Mouse (Mus musculus): Measurements from ENCODE around the gene Cops4. TPM values are rescaled to one million over a fixed set of nuclear protein-coding genes. Genes with fewer than 3 reads are reported as not detected.

The Cops4 gene
- 10 to 100 TPM; 79.0 to 84.4 TPM for total RNA-seq (2021)

DNA sequence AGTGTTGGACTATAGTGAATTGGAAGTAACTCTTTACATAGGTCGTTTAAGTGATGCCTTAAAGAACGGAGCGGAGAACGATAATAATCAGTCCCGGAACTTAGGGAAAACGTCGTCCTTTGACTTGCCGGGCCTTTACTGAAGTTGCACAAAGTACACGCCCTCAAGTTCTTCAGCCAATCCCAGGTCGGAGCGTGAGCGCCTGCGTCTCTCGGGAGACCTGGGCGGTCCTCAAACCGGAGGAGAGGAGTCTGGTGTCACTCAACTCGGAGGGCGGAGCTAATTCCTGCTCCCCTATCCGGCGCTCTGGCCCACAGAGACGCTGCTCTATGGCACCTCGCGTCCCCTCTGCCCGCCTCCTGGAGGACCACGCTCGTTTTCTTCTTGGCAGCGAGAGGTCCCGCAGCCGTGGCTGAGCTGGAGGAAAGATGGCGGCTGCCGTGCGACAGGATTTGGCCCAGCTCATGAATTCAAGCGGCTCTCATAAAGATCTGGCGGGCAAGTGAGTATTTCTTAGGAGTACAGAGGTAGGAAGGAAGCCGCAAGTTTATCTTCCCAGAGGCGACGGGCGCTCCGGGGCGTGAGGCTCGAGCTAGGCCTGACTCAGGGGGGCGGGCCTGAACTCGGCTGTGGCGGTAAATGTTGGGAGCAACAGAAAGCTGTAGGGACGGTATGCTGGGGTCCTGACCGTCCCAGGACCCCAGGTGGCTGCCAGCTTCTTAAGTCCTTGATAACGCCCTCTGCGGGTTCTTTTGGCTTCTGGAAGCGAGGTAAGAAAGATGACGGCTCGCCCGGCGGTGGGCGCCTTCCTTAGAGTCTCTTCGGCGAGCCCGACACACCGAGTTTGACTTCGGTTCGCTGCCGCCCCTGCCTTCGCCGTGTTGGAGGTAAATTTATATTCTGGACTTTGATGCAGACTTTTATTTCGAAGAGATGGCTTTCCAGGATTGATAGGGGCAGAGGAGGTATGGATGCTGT lies at the start of gene Cops4:
Cops4 (plus strand) TSS at position 261 of the 978 bp plus-strand sequence.
- DNase-seq (ENCODE audit: extremely low spot score in 1 of 2, low spot score in 1 of 2) = peak; percentile 78 to 80

DNA sequence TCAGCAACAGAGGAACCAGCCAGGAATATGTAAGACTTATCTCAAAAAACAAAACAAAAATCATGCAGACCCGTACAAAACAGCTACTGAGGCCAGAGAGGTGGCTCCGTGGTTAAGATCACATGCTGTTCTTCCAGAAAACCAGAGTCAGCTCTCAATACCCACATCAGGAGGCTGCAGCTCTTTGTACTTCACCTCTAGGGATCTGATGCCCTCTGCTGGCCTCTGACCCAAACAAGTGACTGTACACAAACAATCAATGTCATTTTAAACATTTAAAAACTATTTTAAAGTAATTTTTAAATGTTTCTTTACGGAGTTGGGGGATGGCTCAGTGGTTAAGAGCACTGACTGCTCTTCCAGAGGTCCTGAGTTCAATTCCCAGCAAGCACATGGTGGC lies 41.8 kb upstream of the Cops4 start:
- DNase-seq (ENCODE audit: extremely low spot score in 1 of 2, low spot score in 1 of 2) = no peak

DNA sequence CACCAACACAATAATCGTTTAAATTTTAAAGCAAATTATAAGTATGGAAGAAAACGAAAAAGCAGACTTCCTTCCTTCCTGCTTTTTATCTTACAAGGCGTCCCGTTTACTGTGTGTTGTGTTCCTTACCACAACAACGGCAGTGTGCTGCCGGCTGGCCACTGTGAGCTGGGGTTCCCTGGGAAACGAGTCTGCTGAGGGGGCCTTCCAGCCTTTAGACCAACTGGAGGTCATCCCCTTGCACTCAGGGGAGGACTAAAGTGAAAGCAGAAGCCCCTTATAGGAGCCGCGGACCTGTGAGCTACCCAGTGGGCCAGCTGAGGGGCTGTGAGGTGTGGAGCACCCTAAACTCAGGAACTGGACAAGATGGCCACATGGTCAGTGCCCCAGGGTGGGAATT lies 40.5 kb upstream of the Cops4 start:
- DNase-seq (ENCODE audit: extremely low spot score in 1 of 2, low spot score in 1 of 2) = no peak

DNA sequence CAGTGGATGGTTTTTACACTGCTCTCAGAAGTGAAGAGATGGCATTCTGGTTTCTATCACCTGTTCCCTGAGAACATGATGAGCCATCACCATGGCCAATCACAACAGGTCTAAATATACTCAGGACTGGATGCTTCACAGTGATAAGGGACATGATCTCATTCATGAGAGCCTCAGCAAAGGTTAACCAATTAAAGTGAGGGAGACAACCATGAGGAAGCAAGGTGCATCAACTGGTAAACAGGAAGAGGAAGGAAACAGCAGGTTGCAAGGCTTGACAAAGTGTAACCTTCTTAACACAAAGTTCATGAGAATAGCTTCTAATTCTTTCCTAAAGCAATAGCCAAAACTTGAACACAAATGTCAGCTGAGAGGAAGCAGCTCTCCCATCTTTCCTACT lies 34.5 kb upstream of the Cops4 start:
- DNase-seq (ENCODE audit: extremely low spot score in 1 of 2, low spot score in 1 of 2) = no peak

DNA sequence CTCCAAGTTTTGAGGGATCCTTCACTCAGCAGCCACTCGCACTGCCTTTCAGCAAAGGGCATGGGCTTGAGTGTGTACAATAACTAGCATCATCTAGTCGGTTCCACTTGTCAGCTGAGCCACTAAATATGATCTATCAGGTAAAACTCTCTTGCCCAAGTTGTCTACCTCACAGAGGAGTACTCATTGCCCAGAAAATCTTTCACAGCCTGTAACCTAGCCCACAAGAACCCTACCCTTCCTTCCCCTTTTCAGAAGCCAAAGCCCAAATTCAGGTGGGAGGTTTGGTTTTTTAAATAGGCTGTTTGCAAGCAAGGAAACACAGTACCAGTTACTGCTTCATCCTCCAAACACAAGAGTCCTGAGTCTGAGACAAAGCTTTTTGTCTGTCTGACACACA lies 31.0 kb upstream of the Cops4 start:
- DNase-seq (ENCODE audit: extremely low spot score in 1 of 2, low spot score in 1 of 2) = no peak

DNA sequence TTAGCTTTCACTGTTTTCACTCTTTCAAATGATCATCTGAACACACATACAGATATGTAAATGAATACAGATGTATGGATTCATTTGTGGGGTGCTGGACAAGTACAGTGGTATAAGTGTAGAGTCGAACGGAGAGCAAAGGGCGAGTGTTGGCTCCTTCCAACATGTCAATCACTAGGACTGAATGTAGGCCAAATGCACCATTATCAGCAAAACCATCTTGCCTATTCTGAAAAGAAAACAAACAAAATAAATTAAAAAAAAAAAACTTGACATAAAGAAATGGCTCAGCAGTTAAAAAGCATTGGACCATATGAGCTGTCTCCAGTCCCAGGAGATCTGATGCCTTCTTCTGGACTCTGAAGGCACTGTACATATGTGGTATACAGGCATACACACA lies 29.9 kb upstream of the Cops4 start:
- no peak for DNase-seq (ENCODE audit: extremely low spot score in 1 of 2, low spot score in 1 of 2)

DNA sequence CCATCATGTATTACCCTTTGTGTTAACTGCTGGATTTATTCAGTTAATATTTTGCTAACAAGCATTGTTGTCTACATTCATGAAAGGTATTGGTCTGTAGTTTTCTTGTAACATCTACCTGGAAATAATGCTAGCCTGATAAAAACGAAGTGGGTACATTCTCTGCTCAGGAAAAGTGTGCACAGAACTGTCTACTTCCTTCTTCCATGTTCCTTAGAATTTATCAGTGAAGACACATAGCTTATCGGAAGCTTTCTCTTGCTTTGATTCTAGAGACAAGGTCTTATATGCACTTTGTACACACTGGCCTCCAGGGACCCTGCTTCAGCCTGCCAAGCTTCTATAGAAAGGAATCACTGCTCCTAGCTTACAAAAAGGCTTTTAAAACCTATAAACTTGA lies 28.8 kb upstream of the Cops4 start:
- DNase-seq (ENCODE audit: extremely low spot score in 1 of 2, low spot score in 1 of 2) = no peak

DNA sequence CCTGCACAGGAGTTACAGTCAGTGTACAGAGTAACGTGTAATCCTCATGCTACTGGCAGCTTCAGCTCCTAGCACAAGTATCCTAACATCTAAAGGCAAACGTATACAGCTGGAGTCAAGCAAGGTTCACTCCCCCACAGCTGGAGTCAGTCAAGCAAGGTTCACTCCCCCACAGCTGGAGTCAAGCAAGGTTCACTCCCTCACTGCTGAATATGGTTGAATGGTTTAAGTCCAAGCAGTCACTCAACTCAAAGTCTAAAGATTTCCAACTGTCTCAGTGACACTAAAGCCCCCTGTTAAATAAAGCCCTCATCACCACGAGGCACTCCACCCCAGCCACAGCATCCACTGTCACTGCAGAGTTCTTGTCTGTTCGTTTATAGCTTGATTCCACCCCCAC lies 26.4 kb upstream of the Cops4 start:
- DNase-seq (ENCODE audit: extremely low spot score in 1 of 2, low spot score in 1 of 2) = no peak

DNA sequence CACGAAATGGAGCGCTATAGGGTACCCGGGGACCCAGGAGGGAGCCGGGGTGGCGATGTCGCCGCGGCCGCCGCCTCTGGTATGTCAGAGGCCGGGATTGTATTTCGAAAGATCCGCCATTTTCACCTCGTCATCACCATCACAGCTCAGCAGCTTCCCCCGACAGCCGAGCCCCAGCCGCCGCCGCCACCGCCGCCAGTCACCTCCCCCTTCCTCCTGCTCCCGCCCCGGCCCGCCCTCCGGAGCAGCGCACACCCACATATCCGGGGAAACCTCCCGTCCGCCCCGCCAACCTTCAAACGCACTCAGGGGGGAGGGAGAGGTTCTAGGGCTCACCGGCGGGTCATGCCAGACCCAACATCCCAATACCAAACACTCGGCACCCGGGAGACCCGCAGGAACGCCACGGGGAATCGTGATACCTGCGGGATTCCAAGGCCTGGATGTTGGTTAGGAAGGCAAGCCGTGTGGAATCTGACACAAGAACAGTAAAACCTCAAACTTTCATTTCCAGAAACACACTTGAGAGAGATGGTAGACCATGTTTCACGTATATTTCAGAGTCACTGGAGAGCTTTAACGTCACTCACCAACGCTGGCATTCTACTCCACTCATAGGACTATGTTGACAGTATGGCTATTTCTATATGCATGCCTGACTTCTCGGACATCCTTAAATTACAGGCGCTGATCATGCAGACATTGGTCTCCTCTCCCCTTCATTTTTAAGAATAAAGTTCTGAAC lies 19.5 kb upstream of the Cops4 start:
- DNase-seq (ENCODE audit: extremely low spot score in 1 of 2, low spot score in 1 of 2) = peak; percentile 52 to 65

DNA sequence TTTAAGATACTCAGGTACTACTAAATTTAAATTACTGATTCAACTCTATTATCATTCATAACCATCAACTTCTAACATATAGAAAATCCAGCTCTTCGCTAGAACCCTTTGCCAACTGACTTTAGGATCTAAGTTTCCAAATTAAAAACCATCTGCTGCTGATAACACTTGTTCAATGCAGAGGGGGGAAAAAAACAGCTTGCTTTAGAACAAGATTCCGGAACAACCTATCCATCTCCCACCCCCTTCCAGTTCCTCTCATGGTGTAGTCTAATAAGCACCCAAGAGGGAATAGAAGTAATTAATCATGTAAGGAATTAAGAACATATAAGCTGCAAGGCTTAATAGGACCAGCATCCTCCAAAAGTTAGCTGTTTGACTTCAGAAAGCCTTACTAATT lies 18.9 kb upstream of the Cops4 start:
- DNase-seq (ENCODE audit: extremely low spot score in 1 of 2, low spot score in 1 of 2) = no peak

DNA sequence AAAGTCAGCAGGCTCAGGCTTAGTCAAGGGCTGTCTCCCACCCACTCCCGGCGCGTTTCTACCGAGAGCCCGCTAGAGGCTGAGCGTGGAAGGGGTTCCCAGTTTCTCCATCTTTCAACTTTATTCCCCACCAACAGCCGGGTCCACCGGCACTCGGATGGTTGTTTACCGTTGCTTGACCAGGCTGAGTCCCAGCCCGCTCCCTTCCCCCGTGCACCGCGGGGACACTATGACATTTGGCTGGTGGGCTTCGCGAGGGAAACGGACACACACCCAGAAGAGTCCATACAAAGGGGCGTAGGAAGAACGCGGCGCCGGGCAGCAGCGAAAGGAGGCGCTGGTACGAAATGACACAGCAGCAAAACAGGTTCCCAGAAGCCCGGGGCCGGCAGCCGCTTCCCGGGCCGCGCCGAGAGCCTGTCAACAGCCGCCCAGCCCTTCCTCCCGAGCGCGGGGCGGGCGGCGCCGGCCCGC lies 18.2 kb upstream of the Cops4 start:
- DNase-seq (ENCODE audit: extremely low spot score in 1 of 2, low spot score in 1 of 2) = peak; percentile 25 to 29

DNA sequence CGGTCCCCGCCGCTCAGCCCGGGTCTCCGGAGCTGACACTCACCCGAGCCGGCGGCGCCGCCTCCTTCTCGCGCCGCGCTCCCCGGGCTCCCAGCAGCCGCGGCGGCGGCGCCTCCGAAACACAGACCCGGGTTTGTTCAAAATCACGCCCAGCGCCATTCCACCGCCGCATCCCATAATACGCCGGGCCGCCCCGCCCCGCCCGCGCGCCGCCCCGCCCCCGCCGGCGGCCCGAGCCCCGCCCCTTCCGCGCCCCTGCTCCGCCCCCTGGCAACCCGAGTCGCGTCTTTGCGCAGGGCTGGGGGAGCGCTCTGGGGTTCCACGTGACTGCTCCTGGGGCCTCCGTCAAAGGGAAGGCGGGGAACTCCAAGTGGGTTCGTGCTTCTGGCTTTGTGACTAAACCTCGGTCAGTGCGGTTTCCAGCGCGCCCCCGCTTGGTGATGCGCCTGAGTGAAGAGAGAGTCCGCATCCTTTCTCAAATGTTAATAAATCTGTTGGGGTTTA lies 17.6 kb upstream of the Cops4 start, which contains the start of gene Lin54:
Lin54 (minus strand) TSS at position 182 of the 504 bp plus-strand sequence.
- DNase-seq (ENCODE audit: extremely low spot score in 1 of 2, low spot score in 1 of 2) = peak; percentile 73 to 76

DNA sequence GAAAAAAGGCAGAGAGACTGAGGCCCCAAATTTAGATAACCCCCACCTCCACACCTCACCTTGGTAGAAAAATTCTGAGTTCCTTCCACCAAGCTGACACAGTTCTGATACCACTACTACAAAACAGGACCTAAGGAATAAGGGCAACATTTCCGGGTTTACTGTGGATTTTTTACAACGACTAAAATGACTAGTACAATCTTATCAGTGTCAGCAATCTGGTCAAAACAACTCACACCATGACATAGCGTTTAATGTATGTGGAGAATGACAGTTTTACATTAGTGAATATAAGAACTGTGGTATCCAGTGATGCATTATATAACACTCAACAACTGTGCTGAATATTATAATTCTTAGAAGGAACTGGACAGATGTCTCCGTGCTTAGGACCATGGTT lies 16.8 kb upstream of the Cops4 start:
- no peak for DNase-seq (ENCODE audit: extremely low spot score in 1 of 2, low spot score in 1 of 2)

DNA sequence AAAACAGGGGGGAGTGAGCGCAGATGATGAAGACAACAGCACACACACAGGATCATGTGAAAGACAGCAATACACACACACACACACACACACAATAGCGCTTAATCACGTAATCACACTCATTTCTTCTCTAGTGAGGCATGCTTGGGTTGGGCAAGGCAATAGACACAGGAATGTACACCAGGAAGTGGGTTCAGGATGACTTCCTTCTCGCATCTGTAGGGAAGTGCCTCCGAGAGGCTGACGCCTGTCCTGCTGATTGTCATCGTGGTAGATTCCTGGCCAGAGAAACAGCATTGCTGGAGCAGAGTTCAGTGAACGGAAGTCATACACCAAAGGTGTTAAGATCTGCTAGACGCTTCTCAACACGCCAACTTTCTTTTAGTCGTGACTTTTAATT lies 8.9 kb upstream of the Cops4 start:
- no peak for DNase-seq (ENCODE audit: extremely low spot score in 1 of 2, low spot score in 1 of 2)

DNA sequence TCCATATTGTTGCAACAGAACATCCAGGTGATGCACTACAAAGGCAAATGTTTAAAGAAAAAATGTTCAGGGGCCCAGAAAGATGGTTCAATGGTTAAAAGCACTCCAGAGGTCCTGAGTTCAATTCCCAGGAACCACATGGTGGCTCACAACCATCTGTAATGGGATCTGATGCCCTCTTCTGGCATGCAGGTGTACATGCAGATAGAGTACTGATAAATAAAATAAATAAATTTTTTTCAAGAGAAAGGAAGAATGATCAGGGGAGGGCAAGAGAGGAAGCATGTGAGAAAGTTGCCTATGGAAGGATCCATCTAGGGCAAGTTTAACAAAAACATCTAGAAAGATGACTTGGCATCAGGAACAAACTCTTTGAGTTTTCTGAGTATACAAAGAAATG lies 5.5 kb upstream of the Cops4 start:
- DNase-seq (ENCODE audit: extremely low spot score in 1 of 2, low spot score in 1 of 2) = no peak

DNA sequence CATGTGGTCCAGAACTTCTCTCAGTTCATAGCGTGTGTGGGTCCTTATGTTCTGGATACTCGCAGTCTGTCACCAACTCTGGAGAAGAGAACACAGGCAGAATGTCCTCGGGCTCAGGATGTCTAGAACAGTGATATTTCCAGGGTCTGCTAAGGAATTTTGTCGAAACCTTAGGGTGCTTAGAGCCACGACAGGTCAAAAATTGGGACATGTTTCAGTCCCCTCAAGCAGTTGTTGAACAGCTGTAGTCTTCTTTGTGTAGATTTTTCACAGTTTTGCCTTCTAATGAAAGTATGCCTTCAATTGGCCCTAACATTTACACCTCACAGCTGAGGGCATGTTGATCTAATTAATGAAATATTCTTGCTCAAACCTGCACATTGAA lies 910 bp downstream of the Cops4 start:
- DNase-seq (ENCODE audit: extremely low spot score in 1 of 2, low spot score in 1 of 2) = no peak

DNA sequence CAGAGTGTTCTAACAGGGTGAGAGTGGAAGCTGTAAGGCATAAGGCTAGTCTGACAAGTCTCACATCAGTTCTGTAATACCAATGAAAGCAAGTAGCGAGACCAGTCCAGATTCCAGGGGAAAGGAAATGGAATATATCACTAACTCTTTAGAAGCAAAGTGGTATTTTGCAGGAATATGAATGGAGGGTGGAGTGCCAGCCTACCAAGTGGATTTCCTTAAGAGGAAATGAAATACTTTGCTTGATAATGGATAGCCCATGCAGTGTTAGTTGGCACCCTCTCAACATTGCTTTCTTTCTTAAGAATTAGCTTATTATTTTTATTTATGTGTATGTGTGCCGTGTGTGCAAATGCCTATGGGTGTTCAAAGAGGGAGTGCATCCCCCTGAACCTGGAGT lies 2.1 kb downstream of the Cops4 start:
- no peak for DNase-seq (ENCODE audit: extremely low spot score in 1 of 2, low spot score in 1 of 2)

DNA sequence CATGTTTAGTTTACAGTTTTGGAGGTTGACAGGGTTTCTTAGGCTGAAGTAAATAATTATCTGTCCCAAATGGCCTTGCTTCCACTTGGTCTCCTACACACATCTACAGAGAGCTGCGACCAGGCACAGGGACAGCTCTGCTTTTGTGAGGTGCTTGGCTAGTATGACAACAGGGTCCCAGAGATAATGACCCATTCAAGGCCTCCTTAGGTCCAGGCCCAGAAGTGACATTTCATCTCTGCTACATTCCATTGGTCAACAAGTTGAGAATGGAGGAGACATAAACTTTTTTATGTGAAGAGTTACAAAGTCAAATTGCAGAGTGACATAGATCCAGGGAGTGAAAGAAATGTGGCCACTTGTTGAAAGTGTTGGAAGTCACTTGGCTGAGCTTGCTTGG lies 5.2 kb downstream of the Cops4 start:
- no peak for DNase-seq (ENCODE audit: extremely low spot score in 1 of 2, low spot score in 1 of 2)

DNA sequence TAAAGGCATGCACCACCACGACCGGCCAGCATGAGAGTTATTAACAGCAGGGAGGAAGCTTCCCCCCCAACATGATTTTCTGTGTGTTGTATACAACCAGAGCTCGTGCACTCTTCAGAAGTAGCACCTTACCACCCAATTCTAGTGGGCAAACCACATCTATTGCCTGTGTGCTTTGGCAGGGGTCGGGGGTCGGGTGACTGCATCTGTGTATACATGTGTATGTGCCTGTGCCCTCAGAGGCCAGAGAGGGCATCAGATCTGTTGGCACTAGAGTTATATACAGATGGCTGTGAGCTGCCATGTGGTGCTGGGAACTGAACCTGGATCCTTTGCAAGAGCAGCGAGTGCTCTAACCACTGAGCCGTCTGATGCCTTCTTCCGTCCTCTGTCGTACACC lies 6.8 kb downstream of the Cops4 start:
- no peak for DNase-seq (ENCODE audit: extremely low spot score in 1 of 2, low spot score in 1 of 2)

DNA sequence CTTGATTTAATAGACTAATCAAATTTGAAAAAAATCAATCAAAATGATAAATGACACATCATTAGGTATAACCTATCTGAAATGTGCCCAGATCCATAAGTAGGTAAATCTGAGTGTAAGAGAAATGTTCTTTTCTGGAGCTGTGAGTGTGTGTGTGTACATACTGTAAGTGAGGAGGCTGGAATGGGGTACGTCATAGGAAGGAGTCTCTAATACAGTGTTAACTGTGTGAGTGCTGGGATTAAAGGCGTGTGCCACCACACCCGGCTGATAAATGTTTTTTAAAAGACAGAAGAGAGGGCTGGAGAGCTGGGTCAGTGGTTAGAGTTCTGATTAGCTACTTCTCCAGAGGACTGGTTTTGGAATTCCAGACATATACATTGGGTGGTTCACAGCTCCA lies 7.5 kb downstream of the Cops4 start:
- DNase-seq (ENCODE audit: extremely low spot score in 1 of 2, low spot score in 1 of 2) = no peak

DNA sequence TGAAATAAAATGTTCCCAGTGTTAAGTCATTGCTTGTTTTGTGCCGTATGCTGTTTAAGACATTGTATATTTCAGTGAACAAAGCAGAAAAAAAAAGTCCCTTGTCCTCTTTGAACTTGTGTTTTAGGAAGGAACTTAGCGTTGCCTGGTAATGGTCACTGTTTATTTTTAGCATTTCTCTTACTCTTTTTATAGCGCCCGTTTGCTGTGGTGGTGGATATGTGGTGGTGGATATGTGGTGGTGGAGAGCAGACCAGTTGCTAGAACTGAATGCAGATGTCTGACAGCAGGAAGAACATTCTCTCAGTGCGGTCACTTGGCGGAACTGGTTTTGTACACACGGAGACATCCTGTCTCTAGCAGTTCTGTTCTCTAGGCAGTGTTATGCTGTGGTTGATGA lies 8.1 kb downstream of the Cops4 start:
- no peak for DNase-seq (ENCODE audit: extremely low spot score in 1 of 2, low spot score in 1 of 2)

Measured in layer of hippocampus, postnatal 25 days (tissue).